Mouse (Mus musculus): ENCODE results near the gene Tubb4a. TPM values are rescaled to one million over a fixed set of nuclear protein-coding genes. Genes with fewer than 3 reads are reported as not detected.

Tubb4a gene
- polyA plus RNA-seq (2012; rRNA removed; ENCODE audit: low replicate concordance), result 6.0 and 22.0 TPM in 2 replicates

GRCm38 (mm10) chr17:57087049-57087832, at the start of gene Tubb4a:
Tubb4a (minus strand) TSS chr17:57087782.

GRCm38 (mm10) chr17:57105181-57106034, 17.8 kb upstream of the Tubb4a start, which contains the start of gene Tnfsf9:
Tnfsf9 (plus strand) TSS chr17:57105325.

GRCm38 (mm10) chr17:57078336-57078735, 9.2 kb downstream of the Tubb4a start, which contains the start of gene Dennd1c:
Dennd1c (minus strand) TSS chr17:57078514.

GRCm38 (mm10) chr17:57059486-57059977, 28.1 kb downstream of the Tubb4a start, which contains the start of gene Slc25a23:
Slc25a23 (minus strand) TSS chr17:57059863.

GRCm38 (mm10) chr17:57058891-57059485, 28.6 kb downstream of the Tubb4a start, which contains the start of gene Crb3:
Crb3 (plus strand) TSS chr17:57059105.

GRCm38 (mm10) chr17:57041554-57041953, 46.0 kb downstream of the Tubb4a start, which contains the start of gene Slc25a41:
Slc25a41 (minus strand) TSS chr17:57041654.

GRCm38 (mm10) chr17:57030931-57031660, 56.5 kb downstream of the Tubb4a start, which contains the start of gene Khsrp:
Khsrp (minus strand) TSS chr17:57031522.

Other genes with a start within 250 kb of the Tubb4a start
- not detected in 2 replicates for gene Acsbg2, start 213.3 kb downstream of the Tubb4a start, polyA plus RNA-seq (2012; rRNA removed; ENCODE audit: low replicate concordance)
- gene 1700061G19Rik, start 212.3 kb downstream of the Tubb4a start, polyA plus RNA-seq (2012; rRNA removed; ENCODE audit: low replicate concordance), result 0.09 and 0.19 TPM in 2 replicates
- gene Mllt1, start 152.4 kb downstream of the Tubb4a start, polyA plus RNA-seq (2012; rRNA removed; ENCODE audit: low replicate concordance), result 39.4 and 72.8 TPM in 2 replicates
- gene Acer1, start 105.7 kb downstream of the Tubb4a start, polyA plus RNA-seq (2012; rRNA removed; ENCODE audit: low replicate concordance), result 0.09 TPM in 1 of 2 replicates, not detected in the other
- 192 and 198 TPM in 2 replicates for gene Clpp, start 97.5 kb downstream of the Tubb4a start, polyA plus RNA-seq (2012; rRNA removed; ENCODE audit: low replicate concordance)
- 27.3 and 34.3 TPM in 2 replicates for gene Alkbh7, start 90.4 kb downstream of the Tubb4a start, polyA plus RNA-seq (2012; rRNA removed; ENCODE audit: low replicate concordance)
- gene Pspn, start 87.8 kb downstream of the Tubb4a start, polyA plus RNA-seq (2012; rRNA removed; ENCODE audit: low replicate concordance), result not detected in 2 replicates
- gene Gtf2f1, start 76.5 kb downstream of the Tubb4a start, polyA plus RNA-seq (2012; rRNA removed; ENCODE audit: low replicate concordance), result 22.9 and 36.9 TPM in 2 replicates
- 0.19 TPM in 1 of 2 replicates, not detected in the other for gene Gm17949, start 76.3 kb downstream of the Tubb4a start, polyA plus RNA-seq (2012; rRNA removed; ENCODE audit: low replicate concordance)
- 47.4 and 97.3 TPM in 2 replicates for gene Khsrp, start 56.3 kb downstream of the Tubb4a start, polyA plus RNA-seq (2012; rRNA removed; ENCODE audit: low replicate concordance)
- 0.45 TPM in 1 of 2 replicates, not detected in the other for gene Slc25a41, start 46.1 kb downstream of the Tubb4a start, polyA plus RNA-seq (2012; rRNA removed; ENCODE audit: low replicate concordance)
- 0.86 and 20.5 TPM in 2 replicates for gene Crb3, start 28.7 kb downstream of the Tubb4a start, polyA plus RNA-seq (2012; rRNA removed; ENCODE audit: low replicate concordance)
- 95.0 and 96.1 TPM in 2 replicates for gene Slc25a23, start 27.9 kb downstream of the Tubb4a start, polyA plus RNA-seq (2012; rRNA removed; ENCODE audit: low replicate concordance)
- gene Dennd1c, start 9.3 kb downstream of the Tubb4a start, polyA plus RNA-seq (2012; rRNA removed; ENCODE audit: low replicate concordance), result 10.5 and 12.6 TPM in 2 replicates
- gene Tnfsf9, start 17.5 kb upstream of the Tubb4a start, polyA plus RNA-seq (2012; rRNA removed; ENCODE audit: low replicate concordance), result 2.0 and 5.2 TPM in 2 replicates
- gene Cd70, start 62.0 kb upstream of the Tubb4a start, polyA plus RNA-seq (2012; rRNA removed; ENCODE audit: low replicate concordance), result not detected in 2 replicates
- gene Tnfsf14, start 106.4 kb upstream of the Tubb4a start, polyA plus RNA-seq (2012; rRNA removed; ENCODE audit: low replicate concordance), result 0.43 and 1.8 TPM in 2 replicates
- 481 and 636 TPM in 2 replicates for gene C3, start 140.4 kb upstream of the Tubb4a start, polyA plus RNA-seq (2012; rRNA removed; ENCODE audit: low replicate concordance)
- 76.1 and 81.7 TPM in 2 replicates for gene Gpr108, start 160.7 kb upstream of the Tubb4a start, polyA plus RNA-seq (2012; rRNA removed; ENCODE audit: low replicate concordance)
- gene Trip10, start 161.7 kb upstream of the Tubb4a start, polyA plus RNA-seq (2012; rRNA removed; ENCODE audit: low replicate concordance), result 39.3 and 57.0 TPM in 2 replicates
- gene Vav1, start 191.3 kb upstream of the Tubb4a start, polyA plus RNA-seq (2012; rRNA removed; ENCODE audit: low replicate concordance), result 3.2 and 8.2 TPM in 2 replicates